Mouse (Mus musculus) T-helper 2 cell (primary cell): Measurements from ENCODE around the gene Foxj3.
"Not testable (repeated sequence)": the region's sequence is repeated elsewhere in the genome, so short reads cannot be mapped to it uniquely, and the experiment has no call there.

Experiments
- in situ Hi-C: fragments of 300-600 bp; cut with MboI, MseI; formaldehyde crosslinking; loops from one replicate; pipeline ENCODE4 v1.15.1; 2025; ENCODE audit warnings: high pct_unique_total_duplicates

Foxj3 gene

DNA sequence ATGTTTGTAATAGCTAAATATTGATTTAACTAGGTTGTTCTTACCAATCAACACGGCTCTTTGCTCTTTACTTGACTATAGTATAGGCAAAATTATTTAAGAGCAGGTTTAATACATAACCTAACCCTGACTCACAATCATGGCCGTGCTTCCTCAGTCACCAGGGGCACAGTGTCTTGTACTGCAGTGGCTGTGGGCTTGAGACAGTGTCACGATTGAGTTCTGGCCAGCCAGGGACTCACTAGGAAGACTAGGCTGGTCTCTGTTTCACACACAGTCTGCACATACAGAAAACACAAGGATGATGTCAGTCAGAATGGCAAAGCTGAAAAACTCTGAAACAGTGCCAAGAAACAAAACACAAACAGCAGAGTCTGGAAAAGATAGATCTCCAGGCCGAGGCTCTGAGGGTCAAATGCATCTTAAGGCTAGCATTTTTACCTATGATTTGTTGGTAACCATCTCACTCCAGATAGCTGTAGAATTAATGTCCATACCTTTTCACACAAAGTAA is 29.6 kb downstream of the Foxj3 start:
- in situ Hi-C loops: no loop called here

DNA sequence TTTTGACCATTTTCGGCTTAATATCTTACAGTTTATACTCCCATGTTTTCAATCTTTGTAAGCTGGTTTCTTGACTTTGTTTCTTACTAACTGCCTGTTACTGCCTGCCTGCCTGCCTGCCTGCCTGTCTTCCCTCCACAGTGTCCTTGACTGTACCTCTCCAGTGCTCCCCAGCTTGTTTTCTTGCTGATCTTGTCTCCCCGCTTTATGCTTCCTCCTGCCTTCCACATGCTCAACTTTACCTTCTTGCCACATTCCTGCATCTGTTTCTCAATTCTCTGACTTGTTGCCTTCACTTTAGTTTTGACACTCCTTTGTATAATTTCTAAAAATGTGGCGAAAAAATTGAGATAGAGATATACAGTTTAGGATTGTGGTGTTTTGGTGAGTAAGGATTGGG is 35.9 kb downstream of the Foxj3 start:
- in situ Hi-C loops: no loop called here

DNA sequence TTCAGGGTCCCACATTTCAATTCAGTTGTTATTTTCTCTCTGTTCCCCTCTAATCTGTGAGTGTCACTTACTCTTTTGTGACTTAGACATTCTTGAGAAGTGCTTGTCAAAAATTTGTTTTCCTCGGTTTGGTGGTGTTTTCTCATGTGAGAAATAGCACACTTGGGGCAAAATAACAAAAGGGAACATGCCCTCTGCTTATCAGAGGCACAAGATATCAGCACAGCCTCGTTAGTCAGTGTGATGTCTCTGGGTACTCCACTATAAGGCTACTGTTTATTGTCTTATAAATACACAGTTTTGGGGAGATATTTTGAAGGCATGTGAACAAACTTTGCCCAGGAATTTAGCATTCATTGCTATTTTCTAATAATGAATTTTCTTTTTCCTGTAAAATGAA is 37.7 kb downstream of the Foxj3 start:
- in situ Hi-C loops: no loop called here

DNA sequence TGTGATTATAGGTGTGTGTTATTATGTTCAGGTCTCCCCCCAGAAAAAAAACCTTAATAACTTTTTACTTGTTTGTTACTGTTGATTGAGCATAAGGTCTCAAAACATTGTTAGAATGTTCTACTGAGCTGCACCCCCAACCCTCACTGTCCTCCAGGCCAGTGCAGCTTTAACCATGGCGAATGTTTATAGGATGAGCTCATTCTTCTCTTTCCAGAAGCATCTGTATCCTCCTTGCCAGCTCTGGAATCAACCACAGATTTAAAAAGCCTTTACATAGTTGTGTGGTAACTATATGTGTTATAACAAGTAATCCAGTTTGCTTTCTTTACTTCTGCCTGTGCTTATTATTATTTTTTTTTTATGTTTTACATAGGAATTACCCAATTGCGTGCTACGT is 38.7 kb downstream of the Foxj3 start:
- in situ Hi-C loops: no loop called here

DNA sequence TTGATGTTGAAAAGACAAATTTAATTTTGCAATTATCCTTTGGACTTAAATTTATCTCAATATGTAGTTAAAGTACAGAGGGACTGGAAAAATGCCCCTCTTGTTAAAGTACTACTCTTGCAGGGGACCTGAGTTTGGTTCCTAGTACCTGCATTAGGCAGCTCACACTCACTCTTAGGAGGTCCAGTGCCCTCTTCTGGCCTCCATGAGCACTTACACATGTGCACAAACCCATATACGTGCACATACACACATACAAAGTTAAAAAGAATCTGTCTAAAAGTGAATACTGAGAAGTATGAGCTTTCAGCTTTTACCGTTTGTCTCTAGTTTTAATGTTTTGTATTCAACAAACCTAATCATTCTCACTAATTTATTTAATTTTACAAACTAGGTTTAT is 51.2 kb downstream of the Foxj3 start:
- in situ Hi-C loops: no loop called here

DNA sequence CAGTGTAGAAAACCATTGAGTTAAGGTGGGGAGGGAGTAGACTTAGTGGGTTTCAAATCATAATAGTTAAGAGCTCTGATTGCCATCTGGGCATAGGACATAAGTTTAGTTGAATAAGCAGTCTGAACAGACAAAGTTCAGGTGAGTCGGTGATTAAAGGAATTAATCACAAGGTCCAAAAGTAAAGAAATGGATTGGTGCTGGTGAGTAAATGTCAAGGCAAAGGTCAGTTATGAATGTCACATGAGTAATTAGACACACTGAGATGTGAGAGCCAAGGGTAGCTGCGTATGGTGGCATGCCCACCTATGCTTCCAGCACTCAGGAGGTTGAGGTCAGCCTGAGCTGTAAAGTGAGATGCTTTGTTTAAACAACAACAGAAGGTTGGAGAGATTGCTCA is 52.6 kb downstream of the Foxj3 start:
- in situ Hi-C loops: no loop called here

DNA sequence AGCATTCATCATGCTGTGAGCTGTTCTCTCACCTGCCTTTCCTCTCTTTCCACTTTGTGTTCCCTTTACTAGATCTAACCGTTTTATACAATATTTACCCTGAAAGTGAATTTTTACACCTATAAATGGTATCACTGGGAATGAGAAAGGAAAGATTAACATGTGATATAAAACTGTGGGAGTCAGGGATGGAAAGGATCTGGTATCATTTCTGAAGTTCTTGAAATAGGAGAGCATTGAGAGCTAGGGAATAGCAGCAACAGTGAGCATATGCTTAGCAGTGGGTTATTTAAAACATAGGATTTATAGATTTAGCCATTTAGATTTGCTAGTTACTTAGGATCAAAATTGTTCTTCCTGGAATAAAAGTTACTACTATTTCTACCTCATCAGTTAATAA is 53.2 kb downstream of the Foxj3 start:
- in situ Hi-C loops: no loop called here

DNA sequence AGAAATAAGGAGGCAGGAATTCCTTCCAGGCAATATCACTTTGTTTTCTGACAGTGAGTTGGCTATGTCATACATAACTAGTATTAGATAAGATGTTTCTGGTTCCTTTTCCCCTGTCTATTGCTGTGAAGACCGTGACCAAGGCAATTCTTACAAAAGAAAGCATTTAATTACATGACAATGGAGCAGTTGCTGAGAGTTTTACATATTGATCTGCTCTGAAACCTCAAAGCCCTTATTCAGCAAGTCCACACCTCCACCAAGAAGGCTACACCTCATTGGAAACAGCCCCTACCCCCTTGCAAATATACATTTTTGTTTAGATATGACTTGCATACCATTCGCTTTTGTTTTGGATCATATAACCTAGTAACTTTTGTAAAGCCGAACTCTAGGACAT is 55.7 kb downstream of the Foxj3 start:
- in situ Hi-C loops: no loop called here

DNA sequence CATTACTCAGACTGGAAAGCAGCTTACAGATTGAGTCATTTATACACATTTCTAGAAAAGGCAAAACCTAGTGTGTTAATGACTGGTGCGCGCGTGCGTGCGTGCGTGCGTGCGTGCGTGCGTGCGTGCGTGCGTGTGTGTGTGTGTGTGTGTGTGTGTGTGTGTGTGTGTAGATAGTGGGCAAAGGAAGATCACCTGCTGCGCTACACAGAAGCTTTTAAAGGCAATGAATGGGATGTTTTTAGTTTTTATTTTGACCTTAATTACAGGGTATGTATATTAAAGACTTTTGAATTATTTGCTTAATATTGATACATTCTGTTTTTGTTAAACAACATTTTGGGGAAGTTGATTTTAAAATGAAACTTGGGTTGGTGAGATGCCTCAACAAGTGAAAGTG is 57.5 kb downstream of the Foxj3 start:
- in situ Hi-C loops: no loop called here

DNA sequence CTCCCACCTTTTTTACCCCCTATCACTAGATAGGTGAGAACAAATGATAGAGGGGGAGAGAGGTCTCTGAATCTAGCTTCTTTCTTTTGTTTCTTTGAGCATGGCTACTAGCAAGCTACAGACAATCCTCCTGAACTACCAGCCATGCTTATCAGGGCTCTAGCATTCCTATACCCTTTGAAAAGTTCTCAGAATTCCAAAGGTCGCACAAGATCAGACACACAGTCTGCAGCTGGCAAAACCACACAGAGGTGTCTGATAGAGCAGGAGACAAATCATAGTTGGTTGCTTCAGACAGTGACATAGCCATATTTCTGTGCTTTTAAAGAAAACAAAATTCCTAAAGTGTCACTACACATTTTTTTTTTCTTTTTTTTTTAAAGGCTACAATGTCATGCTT is 62.8 kb downstream of the Foxj3 start:
- in situ Hi-C loops: no loop called here

DNA sequence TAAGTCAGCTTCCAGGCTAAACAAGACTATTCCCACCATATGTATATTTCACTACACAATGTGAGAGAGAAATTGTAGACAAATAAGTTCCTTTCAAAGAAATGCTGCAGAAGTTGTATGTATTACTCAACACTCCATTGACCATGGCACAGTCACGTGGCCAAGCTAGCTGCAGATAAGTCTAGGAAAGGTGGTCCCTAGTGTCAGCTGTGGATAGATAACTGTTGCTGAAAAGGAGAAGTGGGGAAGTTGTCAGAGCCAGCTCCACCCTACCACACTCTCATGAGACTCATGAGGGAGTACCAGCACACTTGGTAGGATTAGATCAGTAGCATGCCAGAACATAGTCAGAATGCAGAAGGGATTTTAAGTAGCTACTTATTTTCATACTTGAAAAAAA is 72.7 kb downstream of the Foxj3 start:
- in situ Hi-C loops: no loop called here

DNA sequence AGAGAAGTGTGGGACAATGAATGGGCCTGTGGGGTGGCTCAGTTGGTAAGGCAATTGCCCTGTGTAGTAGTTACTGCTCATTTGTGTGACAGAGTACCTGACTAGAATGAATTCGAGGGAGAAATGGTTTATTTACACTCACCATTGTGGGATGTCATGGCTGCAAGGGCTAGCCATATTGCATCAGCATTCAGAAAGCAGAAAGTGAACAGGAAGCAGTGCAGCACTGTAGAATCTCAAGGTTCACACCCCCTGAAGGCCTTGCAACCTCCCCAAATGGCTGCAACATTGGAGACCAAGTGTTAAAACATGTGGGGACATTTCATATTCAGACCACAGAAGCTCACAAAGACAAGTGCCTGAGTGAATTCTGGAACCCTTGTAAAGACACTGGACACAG is 77.3 kb downstream of the Foxj3 start:
- in situ Hi-C loops: no loop called here

DNA sequence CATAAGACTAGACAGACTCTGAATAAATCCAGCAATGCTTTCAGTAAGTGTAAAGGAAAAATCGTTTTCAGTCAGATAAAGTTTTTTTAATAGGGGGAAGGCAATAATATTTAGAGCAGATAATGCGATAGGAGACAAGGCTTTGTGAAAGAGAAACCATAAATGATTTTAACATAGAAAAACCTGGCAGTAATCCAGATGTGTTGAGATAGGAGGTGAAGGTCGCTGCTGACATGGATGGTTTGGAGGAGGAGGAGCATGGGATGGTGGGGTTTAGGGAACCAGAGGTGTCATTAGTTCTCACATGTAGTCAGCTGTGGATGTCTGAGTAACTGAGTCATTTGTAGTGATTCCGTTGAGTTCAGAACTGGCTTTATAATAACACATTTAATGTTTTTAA is 77.9 kb downstream of the Foxj3 start:
- in situ Hi-C loops: no loop called here

DNA sequence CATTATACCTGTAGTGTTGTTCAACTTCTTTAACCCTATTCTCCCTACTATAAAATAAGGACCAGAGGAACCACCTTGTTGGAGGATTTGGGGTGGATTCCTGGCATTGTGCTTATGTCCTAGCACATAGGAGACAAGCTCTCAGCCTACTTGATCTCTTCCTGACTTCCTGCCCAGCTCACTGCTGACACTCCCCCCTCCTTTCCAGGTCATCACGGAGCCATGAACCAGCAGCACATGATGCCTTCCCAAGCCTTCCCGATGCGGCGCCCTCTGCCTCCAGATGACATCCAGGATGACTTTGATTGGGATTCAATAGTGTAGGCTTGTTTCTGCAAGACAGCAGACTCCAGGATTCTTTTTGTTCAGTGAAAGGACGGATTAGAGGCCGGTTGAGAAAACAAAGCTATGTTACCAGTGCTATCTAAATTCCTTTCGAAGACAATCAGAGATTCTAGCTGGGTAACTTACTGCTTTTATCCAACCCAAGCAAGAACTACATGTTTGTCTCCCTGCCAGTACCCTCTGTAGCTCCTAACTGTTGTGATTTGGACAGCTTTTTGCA is 89.4 kb downstream of the Foxj3 start:
- in situ Hi-C loops: no loop called here

DNA sequence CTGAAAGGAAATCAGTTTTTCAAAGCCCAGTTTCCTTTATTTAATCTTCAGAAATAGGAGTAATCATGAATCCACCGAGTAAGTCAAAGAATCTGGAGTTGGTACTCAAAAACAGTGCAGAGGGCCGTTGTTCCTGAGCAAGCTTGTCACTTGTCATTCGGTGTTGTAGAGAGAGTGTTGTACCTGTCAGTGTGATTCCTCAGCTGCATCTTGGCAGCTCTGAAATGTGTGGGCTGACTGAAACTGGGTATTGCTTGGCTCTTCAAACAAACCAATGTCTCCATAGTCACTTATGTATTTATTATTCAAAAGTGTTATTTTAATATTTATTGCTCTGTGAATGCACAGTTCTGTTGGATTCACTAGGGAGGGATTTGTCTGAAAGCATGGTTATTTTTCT is 90.1 kb downstream of the Foxj3 start:
- in situ Hi-C loops: no loop called here

DNA sequence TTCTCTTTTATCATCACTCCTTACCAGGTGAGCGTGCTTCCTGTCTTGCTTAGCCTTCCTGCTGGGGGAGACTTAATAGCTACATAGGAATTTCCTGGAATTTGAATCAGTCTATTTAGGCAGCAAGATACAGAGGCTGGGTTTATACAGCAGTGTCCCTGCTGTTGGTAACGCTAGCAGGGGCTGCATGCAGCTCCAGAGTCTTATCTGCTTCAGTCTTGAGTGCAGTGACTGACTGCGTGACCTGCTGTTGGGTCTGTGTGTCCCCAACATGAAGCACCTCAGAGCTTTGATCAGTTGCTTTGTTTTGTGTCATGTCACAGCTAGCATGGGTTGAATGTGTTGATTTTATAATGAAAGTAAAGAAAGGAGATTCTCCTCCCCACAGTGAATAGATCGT is 90.5 kb downstream of the Foxj3 start:
- in situ Hi-C loops: no loop called here

DNA sequence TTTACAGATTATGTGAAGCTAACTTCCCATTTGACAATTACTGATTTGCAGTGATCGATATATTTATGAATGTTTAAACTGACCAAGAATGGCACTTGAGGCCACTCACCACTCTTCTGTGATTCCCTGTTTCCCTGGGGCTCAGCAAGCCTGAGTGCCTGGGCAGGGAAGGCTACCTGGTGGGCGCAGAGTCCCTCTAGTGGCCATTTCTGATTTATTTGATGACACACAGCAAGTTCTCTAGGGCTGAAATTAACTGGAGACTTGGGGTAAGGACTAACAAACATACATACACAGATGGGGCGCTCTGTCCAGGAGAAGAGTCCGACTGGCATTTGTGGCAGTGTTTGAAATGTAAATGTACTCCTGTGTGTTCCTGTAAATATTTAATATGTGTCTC is 91.6 kb downstream of the Foxj3 start:
- in situ Hi-C loops: not testable (repeated sequence)

DNA sequence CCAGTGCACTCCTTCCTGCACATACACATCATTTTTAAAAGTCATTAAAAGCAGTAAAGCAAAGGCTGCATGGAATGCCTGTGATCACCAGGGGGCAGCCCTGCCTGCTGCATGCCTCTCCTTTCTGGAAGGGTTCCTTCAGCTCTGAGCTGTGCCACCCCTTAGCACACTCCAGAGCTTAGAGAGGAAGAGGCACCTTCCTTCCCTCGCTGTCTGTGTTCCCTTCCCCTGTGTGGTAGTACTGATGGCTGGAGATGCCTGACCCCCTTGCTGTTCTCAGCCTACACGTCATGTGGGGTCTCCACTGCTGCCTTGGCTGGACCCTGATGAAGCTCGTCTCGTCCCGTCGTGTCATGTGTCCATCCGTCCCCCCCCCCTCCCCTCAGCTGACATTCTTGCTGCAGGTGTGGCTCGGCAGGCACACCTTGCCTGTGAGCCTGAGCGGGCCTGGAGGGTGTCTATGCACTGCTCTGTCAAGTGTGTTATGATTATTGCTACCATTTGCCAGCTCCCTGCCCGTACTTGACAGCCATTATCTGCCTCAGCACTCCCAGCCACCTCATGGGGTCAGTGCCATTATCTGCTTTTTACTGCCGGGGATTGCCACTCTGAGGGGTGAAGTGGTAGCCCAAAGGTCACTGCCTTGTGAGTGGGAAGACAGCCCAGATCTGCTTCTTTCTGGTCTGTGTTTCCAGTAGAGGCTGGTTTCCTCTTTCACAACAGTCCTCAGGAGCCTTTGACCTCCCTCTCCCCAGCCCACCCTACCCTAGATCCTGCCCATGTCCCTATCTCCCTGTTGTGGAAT is 94.5 kb downstream of the Foxj3 start:
- in situ Hi-C loops: no loop called here

DNA sequence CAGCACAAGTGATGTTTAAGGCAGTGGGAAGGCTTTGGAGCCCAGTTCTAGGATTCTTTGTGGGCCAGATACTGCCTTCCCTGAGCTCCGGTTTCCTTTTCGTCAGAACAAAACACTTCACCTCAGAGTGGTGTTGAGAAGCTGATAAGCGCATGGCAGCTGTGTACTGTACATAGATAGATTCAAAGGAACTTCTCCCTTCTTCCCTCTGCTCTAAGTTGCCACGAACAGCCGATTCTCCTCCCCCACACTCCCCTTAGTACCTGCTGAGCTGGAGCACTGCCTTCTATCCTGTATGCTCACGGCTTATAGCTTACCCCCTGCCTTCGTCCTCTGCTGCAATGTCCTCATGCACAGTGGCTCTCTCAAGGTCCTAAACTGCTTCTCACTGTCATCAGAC is 95.9 kb downstream of the Foxj3 start:
- in situ Hi-C loops: no loop called here

DNA sequence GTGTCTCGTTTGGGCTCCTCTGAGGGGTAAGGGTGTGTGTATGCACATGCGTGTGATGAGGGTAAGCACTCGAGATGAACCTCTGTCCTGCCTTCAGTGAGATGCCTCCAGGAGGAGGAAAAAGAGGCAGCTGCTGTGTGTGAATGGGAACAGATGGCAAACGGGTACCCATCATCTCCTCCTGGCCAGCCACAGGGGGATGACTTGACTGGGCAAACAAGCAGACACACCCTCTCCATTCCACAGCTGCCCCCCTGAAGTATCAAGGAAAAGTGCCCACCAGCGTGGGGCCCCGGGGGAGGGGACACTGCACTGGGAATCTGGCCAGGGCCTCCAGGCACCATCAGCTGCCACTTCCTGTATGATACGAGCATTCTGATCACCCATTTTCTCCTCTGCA is 96.5 kb downstream of the Foxj3 start:
- in situ Hi-C loops: no loop called here

DNA sequence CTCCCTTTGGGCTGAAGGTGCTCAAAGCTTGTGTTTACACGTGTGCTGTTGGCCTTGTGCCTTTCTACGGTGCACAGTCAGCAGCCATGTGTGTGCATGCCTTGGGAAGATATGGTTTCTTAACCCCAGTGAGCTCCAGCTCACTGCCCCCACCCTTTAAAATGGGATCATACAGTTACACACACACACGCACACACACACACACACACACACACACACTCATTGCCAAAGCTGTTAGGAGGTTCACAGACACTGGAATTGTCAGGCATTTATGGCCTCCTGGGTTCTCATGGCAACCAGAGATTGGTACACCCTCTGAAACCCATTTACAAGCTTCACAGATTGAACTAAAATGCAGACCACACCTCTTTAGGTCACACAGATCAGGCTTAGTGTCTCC is 97.1 kb downstream of the Foxj3 start:
- in situ Hi-C loops: no loop called here

DNA sequence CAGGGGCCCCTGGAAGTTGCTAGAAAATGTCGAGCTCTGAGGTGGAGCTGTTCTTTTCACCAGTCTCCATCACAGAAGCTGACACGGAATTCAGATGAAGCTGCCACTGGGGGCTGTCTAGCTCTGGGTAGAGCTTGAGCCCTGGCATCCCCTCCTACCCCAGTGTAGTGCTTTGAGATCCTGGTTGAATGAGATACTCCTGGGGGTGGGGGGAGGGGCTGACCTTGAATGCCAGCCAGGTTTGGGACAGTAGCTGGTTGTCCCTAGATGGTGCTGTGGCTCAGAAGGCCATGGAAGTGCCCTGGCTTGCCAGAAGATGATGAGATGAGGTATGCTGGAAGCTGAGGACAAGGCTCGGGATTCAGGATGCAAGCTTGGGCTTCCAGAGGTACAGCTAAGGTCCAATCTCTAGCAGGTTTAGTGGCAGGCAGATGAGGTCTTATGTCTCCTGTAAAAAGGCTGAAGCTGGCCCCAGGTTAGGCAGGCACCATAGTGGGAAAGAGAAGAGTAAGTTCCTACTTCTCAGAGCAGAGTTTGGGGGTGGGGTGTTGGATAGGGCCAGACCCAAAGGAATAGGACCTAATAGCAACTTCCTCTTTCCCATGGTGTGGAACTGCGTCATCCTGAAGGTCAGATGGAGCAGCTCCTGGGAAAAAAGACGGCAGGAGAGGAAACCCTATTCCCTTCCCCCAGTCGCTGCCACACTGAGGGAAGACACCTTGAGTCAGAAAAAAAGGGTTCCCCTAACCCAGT is 98.3 kb downstream of the Foxj3 start:
- in situ Hi-C loops: no loop called here

DNA sequence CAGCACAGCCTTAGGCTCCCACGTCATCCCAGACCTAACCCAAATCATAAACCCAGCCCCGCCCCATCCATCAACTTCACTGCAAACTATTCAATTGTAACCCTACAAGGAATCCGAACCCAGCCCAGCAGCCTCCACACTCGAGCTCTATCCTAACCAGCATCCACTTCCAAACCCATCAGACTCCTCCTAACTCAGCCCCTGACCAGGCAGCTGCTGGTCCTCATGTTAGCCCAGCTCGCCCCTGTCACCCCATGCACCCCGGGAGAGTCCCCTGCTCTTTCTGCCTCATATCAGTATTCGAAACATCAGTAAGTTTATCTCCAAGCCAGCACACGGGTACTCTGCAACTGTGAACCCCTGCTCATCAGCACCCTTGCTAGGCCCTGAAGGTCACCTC is 98.9 kb downstream of the Foxj3 start:
- in situ Hi-C loops: no loop called here
